Comparison of ENCODE assay signal across 7 mouse cellular contexts in genomic region chr2:165368496-165368895, GRCm38 (mm10). TPM values are rescaled to one million over a fixed set of nuclear protein-coding genes. Genes with fewer than 3 reads are reported as not detected.
DNase-seq lines count a peak whose midpoint lies in the region; ATAC-seq lines count a peak whose summit lies in the region.

Gene Zfp663 (minus strand): TSS chr2:165368729.

- no peaks in the 10 kb centered on the region for H3K36me3 ChIP-seq in forebrain, embryonic 14.5 days (ENCODE audit: control insufficient read depth, insufficient read depth, low read length)
- H3K36me3 ChIP-seq in liver, embryonic 15.5 days (replicated peaks) = no peaks in the 10 kb centered on the region

- peaks cover 8% of the 10 kb centered on the region for H3K4me1 ChIP-seq in forebrain, embryonic 14.5 days (ENCODE audit: control insufficient read depth, insufficient read depth, low read length)
- H3K4me1 ChIP-seq in liver, embryonic 15.5 days (replicated peaks) = peaks cover 4% of the 10 kb centered on the region; the same call in 1 of the 2 replicates

- H3K27ac ChIP-seq in forebrain, embryonic 14.5 days (ENCODE audit: low read depth, low read length) = peak within 1 kb of the TSS; percentile 45; the same call in 1 of the 2 replicates
- no peak within 1 kb of the TSS for H3K27ac ChIP-seq in liver, embryonic 15.5 days (replicated peaks)

- no peaks in the 10 kb centered on the region for H3K27me3 ChIP-seq in forebrain, embryonic 14.5 days (replicated peaks; ENCODE audit: control insufficient read depth, insufficient read depth, low read length)
- peaks cover 32% of the 10 kb centered on the region for H3K27me3 ChIP-seq in liver, embryonic 15.5 days

- peak within 1 kb of the TSS; percentile 70 for H3K4me2 ChIP-seq in forebrain, embryonic 14.5 days (ENCODE audit: low read length)
- peak within 1 kb of the TSS; percentile 44 for H3K4me2 ChIP-seq in liver, embryonic 15.5 days

- H3K4me3 ChIP-seq in forebrain, embryonic 14.5 days (ENCODE audit: low read depth, low read length) = peak within 1 kb of the TSS; percentile 42
- peak within 1 kb of the TSS; percentile 18 for H3K4me3 ChIP-seq in liver, embryonic 15.5 days (replicated peaks)

- under 1% methylated on average over 27 of the region's 27 CpGs for WGBS in forebrain, embryonic 14.5 days
- WGBS in liver, embryonic 15.5 days (ENCODE audit: insufficient replicate concordance) = 6% methylated on average over 27 of the region's 27 CpGs

- peak within 1 kb of the TSS; percentile 75 for H3K9ac ChIP-seq in forebrain, embryonic 14.5 days (ENCODE audit: low read length)
- H3K9ac ChIP-seq in liver, embryonic 15.5 days = no peak within 1 kb of the TSS

- no peaks in the 10 kb centered on the region for H3K9me3 ChIP-seq in forebrain, embryonic 14.5 days (replicated peaks; ENCODE audit: control insufficient read depth, low read length)
- H3K9me3 ChIP-seq in liver, embryonic 15.5 days (replicated peaks) = no peaks in the 10 kb centered on the region

- peak; percentile 51 for ATAC-seq in forebrain, embryonic 14.5 days
- no peak for ATAC-seq in liver, embryonic 15.5 days (ENCODE audit: insufficient read depth)
- no peak for ATAC-seq in granulocyte monocyte progenitor cell, adult 5-6 weeks (replicated peaks; ENCODE audit: poor library complexity, severe bottlenecking)

- peak; percentile 38 to 54 for DNase-seq in right cerebral cortex, postnatal 10 days (ENCODE audit: low spot score in 2 of 2)
- DNase-seq in right cerebral cortex, postnatal 25 days = no peak
- peak; percentile 87 for DNase-seq in forebrain, embryonic 14.5 days (ENCODE audit: low spot score)
- DNase-seq in adrenal gland, adult 8-10 months = no peak
- DNase-seq in urinary bladder, postnatal 10 days (ENCODE audit: low spot score) = no peak

RNA-seq across cellular contexts. Expression of gene Zfp663, which starts in this region (rescaled TPM):
- 8.1 and 9.1 TPM in 2 replicates for polyA plus RNA-seq in forebrain, embryonic 14.5 days (2014; fragmentation: Nextera tagmentation; extraction: Ambion mirVana)
- 0.06 TPM in 1 of 2 replicates, not detected in the other for polyA plus RNA-seq in liver, embryonic 15.5 days (2015; fragmentation: Nextera tagmentation; extraction: Ambion mirVana)
- not detected for total RNA-seq in adrenal gland, adult 8-10 months (2022)
- not detected in 2 replicates for total RNA-seq in granulocyte monocyte progenitor cell, adult 5-6 weeks (2014; fragmentation: Nextera tagmentation)
- total RNA-seq in granulocyte monocyte progenitor cell, adult 5-6 weeks (2017) = not detected in 2 replicates

Comparison
In these comparisons a context has a peak if more than half of its experiments do, and no peak if none do; other contexts are left out.
1. DNase-seq: peak in right cerebral cortex, postnatal 10 days (2 of 2) and forebrain, embryonic 14.5 days (single experiment); none in right cerebral cortex, postnatal 25 days (single experiment), adrenal gland, adult 8-10 months (single experiment) and urinary bladder, postnatal 10 days (single experiment).